Mouse (Mus musculus): ENCODE results near the gene Erbb4.

Erbb4 gene

GRCm38 (mm10) chr1:69107485-69108158 lies at the start of gene Erbb4:
Gene Erbb4, minus strand, starts transcription at chr1:69108059.
- DNase-seq (ENCODE audit: low read depth, low spot score): no peak

DNA sequence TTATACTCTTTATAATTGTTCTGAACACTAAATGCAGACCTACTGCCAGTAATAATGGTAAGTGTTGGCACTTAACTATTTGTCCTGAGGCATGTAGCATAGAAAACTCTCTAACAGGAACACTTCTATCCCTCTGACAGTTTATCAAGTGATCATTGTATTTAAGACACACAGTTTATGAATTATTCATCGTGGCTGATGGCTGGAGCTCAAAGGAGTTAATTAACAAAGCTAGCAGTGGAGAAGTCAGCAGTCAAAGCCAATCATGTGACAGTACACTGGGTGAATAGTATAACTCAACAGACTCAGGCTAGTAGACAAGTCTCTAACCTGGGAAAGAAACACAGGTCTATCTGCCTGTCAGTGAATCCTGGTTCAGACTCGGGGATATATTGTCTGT lies 49.5 kb upstream of the Erbb4 start:
- DNase-seq (ENCODE audit: low read depth, low spot score): no peak

GRCm38 (mm10) chr1:69141341-69141740 lies 33.5 kb upstream of the Erbb4 start:
- DNase-seq (ENCODE audit: low read depth, low spot score): no peak

GRCm38 (mm10) chr1:69139519-69139868 lies 31.6 kb upstream of the Erbb4 start:
- no peak for DNase-seq (ENCODE audit: low read depth, low spot score)

DNA sequence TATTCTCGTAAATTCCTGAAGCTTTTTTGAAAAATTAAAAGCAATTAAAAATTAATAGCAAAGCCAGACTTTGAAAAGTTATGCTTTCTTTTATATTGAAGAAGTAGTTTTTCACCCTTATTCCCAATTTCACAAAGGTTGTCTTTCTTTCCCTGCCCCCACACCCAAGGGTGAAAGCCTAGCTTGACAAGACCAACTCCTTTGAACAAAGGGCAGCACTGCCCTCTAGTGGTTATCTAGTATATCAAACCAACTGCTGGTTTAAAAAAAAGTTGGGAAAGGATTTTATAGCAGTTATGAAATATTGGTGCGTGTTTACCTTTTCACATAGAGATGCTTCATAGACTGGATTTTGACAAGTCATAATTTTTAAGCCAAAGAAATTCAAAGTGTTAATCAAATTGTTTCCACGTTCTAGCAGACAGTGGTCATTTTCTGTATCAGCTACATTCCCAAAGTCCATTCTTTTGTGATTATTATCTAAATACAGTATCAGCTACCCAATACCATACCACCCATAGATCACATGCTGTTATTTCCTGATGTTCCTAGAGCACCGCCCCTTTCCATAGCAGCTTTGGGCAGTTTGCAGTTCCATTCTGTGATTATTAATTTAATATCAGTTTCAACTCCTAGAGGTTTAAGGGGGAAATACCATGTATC lies 31.1 kb upstream of the Erbb4 start:
- DNase-seq (ENCODE audit: low read depth, low spot score): peak; percentile 54

DNA sequence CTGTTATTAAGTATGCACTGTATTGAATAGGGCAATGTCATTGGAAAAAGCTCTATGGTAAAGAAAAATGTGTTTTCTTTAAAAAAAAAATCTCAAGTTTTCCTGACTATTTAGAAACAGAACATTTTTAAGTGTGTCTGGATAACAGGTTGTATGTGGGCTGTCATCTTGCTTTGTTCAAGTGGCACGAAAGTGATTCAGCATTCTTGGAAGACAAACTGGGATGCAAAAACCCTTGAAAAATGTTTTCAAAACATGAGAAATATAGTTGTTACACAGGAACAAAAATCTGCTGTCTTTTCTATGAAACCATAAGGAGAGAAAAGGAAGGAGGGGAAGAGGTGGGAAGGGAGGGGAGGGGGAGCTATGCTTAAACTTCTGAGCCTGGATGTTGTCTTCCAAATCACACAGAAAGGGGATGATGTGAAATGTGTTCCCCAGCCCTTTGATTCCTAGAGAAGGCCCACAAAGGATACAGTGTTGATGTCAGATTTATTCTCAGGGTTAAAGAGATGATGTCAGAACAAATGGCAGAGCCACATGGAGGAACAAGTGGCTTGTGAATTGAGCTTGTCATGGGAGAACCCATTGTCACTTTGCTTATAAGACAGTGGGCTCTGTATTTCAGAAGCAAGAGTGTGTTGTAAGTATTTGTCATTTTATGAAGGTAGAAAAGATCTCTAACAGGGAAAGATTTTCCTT lies 16.4 kb upstream of the Erbb4 start:
- no peak for DNase-seq (ENCODE audit: low read depth, low spot score)

DNA sequence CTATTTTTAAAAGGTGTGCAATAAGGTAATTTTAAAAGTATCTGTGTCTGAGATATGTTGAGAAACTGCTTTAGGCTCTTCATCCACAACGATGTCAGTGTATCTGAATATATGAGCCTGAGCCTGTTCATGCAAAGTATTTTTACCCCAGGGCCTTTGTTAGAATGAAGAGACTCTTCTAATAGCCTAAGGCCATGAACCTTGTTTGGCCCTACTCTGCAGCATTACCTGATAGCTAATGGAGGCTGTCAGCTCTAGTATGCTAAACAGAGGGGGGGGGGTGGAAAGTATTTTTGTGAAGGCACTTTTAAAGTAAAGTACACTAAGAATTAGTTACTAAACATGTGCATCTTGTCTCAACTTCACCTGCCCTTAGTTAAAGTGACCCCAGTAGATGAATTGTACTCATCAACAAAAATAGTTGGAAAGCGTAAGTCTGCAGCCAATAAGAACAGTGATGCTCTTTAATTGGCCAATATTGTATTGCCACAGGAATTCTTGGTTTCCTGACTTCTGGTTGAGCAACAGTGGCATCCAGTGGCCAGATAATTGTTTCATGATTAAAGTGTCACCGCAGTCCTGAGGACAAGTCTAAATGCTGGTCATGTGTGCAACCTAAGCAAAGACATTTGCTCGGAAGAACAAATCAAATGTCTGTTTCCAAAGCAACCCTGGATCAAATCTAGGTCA lies 10.5 kb upstream of the Erbb4 start:
- DNase-seq (ENCODE audit: low read depth, low spot score): no peak

DNA sequence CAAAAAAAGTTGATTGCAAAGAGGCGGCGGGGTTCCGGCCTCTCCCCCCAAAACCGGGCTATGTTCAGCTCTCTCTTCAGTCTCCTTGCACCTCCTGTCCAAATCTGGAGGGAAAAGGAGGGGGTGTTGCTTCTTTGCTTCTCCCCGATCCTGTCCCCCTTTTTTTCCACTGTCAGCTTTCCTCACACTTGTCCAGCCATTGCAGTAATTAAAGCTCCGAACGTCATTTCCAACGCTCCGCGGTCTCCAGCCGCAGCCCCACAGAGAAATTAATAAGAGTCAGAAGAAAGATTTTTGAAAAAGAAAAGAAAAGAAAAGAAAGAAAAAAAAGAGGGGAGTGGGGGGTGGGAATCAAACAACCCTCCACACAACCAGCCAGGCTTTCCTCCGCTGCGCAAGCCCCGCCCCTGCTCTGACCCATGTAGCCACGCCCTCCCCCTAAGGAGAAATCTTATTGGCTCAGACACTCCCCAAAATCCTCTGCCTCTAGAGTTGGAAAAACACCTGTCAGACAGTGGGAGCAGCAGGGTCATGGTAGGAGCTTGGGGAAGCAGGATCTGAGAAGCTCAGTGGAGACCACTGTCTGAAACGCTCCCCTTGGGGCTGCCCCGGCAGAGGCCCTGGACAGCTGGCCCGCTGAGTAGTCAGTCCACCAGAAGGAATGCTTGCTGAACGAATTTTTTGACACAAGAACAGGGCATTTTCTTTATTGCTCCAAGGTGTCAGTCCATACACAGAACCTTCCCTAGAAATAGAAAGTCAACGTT lies 483 bp upstream of the Erbb4 start:
- DNase-seq (ENCODE audit: low read depth, low spot score): no peak

GRCm38 (mm10) chr1:69106937-69107461 lies 860 bp downstream of the Erbb4 start:
- no peak for DNase-seq (ENCODE audit: low read depth, low spot score)

DNA sequence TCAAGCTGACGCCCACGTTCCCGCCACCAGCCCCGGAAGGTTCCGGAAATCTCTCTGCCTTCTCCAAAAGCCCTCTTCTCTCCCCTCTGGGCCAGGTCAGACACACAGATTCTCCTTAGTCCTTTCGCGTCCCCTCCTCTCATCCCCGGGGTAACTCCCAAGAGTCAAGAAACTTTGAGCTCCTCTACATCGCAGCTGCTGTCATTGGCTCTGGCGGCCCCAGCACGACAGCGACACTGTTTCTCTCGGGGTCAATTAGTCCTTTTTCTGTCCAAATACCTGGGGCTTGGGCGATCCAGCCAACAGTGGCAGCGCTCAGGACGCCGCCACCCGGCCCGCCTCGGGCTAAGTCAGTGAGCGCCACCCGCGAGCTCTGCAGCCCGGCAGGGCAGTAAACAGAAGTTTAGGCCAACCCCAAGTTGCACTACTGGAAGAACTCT lies 1.5 kb downstream of the Erbb4 start:
- no peak for DNase-seq (ENCODE audit: low read depth, low spot score)

GRCm38 (mm10) chr1:69105493-69106321 lies 2.2 kb downstream of the Erbb4 start:
- DNase-seq (ENCODE audit: low read depth, low spot score): no peak

DNA sequence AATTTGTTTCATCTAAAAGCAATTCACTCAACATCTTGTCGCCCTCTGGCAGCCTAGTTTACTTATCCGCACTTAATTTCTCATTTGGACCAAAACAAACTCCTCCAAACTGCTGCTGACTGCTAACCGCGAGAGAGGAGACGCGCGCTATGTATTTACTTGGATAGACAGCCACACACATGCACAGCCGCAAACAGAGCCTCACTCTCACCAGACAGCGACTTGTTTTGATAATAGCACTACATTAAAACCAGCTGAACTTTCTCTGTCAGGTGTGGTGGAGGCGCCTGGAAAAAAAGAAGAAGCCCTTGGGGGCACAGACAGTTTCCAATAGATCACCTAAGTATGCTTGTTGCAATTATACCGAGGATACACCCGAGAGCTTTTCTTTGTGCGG lies 2.8 kb downstream of the Erbb4 start:
- DNase-seq (ENCODE audit: low read depth, low spot score): no peak

DNA sequence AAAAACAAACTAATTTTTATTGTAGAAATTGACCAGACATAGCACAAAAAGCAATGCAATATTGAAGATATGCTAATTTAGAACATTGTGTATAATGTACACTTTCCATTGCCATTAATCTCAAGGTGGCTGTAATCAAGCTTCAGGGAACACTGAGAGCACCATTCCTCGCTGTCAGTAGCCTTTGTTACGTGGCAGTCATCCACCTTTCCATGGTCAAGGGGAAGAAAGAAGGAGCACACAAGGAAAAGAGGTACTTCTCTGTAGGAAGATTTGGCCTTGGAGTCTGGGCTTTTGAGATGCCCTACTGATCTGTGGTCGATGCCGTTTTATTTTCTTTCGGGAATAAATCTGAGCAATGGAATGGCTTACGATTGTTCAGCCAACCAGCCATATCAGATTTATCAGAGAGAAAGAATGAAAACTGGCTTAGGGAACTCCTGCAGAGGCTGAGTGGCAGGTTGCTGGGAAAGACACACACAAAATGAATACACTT lies 4.6 kb downstream of the Erbb4 start:
- DNase-seq (ENCODE audit: low read depth, low spot score): no peak

- no peak for DNase-seq (ENCODE audit: low read depth, low spot score)
Measured at GRCm38 (mm10) chr1:69101670-69102069, 6.2 kb downstream of the Erbb4 start.

DNA sequence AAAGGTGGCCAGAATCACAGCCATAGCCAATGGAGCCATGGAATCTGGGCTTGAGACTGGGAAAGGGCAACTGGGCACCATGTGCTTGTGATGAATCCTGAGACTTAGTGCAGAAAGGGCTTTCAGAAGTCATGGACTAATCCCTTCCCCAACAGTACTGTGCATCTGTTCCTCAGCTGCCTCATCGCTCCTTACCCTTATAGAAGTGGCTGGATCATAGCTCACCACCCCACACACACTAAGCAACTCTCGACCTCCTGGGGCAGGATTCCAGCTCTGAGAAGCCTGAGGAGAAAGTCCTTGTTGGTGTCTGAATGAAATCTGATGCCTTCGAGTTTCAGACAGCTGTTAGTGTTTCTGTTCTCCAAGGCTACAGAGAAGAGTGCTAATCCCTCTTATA lies 14.8 kb downstream of the Erbb4 start:
- DNase-seq (ENCODE audit: low read depth, low spot score): no peak

GRCm38 (mm10) chr1:69089331-69089730 lies 18.5 kb downstream of the Erbb4 start:
- DNase-seq (ENCODE audit: low read depth, low spot score): no peak

DNA sequence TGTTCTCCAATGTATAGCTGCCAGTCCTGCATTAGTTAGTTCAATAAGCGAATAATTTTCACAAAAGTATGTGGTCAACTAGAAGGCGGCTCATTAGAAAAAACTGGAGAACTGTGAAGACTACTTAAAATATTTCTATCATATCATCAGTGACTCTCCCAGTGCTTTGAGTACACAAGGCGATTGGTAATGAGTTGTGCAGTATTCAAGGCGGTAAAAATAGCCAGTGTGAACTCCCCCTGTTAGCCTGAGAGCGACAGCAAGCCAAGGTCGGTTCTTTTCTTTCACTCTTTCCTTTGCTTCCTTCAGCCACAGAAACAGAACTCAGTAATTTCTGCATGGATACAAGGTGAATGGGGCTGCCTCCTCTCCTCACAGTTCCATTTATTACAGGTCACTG lies 22.1 kb downstream of the Erbb4 start:
- DNase-seq (ENCODE audit: low read depth, low spot score): no peak

DNA sequence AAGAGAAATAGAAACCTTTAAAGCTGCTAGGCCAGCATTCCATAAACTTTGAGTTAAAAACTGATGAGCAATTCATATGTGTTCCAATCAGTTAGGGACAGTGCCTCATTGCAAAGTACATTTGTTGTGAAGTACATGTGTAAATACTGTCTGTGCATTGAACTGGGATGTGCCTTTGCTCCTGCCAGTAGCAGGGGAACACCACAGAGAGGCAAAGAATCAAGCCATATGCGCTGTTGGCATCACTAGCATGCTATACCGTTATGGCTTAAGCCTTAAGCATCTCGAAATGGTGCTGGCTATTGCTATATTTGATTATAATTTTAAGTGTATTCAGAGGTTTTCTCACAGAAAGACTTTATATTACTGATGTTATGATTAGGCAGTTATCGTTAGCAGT lies 58.9 kb downstream of the Erbb4 start:
- DNase-seq (ENCODE audit: low read depth, low spot score): no peak

GRCm38 (mm10) chr1:69046228-69046978 lies 61.5 kb downstream of the Erbb4 start:
- no peak for DNase-seq (ENCODE audit: low read depth, low spot score)

DNA sequence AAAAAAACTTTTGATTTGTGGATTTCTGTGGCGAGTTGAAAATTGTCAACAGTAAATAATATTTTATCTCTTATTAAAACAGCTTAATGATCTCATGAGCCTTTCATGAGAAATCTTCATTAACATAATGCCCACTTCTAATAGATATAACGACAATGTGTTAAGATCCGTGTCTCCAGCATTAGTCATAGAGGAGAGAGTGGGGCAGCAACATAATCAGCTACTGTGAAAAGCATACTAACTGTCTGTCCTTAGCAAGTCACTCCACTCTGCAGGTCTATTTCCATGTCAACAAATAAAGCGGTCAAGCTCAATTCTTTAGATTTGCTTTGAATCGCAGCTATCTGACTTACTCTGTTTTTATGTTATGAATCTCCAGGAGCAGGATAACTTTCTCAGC lies 80.0 kb downstream of the Erbb4 start:
- no peak for DNase-seq (ENCODE audit: low read depth, low spot score)
